Mouse (Mus musculus) heart, postnatal 0 days (tissue): ENCODE measurements around the gene Vmp1.

ENCODE experiments used
- CTCF ChIP-seq: IDR thresholded peaks from 2 replicates; pipeline ENCODE4 v1.5.1; 2016; ENCODE audit warnings: antibody characterized with exemption, control low read depth, low read depth
- EP300 ChIP-seq: IDR thresholded peaks from 2 replicates; pipeline ENCODE4 v1.6.1; 2016; ENCODE audit warnings: antibody characterized with exemption, low read depth

- TF ChIP-seq CTCF (no peak), EP300 (no peak)
Observed at GRCm38 (mm10) chr11:86592993-86593392, 90.6 kb downstream of the Vmp1 start.
